Mouse (Mus musculus) CH12.LX (cell line): ENCODE results near the gene Nkx6-2. TPM values are rescaled to one million over a fixed set of nuclear protein-coding genes. Genes with fewer than 3 reads are reported as not detected.

Source experiments
- DNase-seq: peaks from one replicate; pipeline ENCODE4 v3.0.0-alpha.2; 2013; ENCODE audit errors: extremely low read depth
- H3K27ac ChIP-seq: 2 replicates; pipeline ENCODE4 v1.5.1; 2012; ENCODE audit warnings: low read depth, mild to moderate bottlenecking, control low read depth, moderate library complexity; ENCODE audit not compliant: insufficient read depth
- H3K27me3 ChIP-seq: replicated peaks from 2 replicates; pipeline ENCODE3; 2012; ENCODE audit warnings: inconsistent platforms
- H3K36me3 ChIP-seq, 2 experiments: replicated peaks in 1 of 2; 2 replicates each; pipeline versions ENCODE3 to v1.6.1; 2012; ENCODE audit warnings: inconsistent platforms in 1 of 2, low read length in 1 of 2, mild to moderate bottlenecking in 1 of 2, mixed read lengths in 1 of 2, moderate library complexity in 1 of 2; ENCODE audit not compliant: control insufficient read depth in 1 of 2, insufficient read depth in 1 of 2
- H3K4me1 ChIP-seq, 2 experiments: 2 replicates each; pipeline ENCODE4 v1.6.1; 2012; ENCODE audit warnings: inconsistent platforms in 1 of 2, moderate library complexity in 1 of 2; ENCODE audit not compliant: insufficient read depth in 2 of 2, control insufficient read depth in 1 of 2
- H3K4me2 ChIP-seq: 2 replicates; pipeline ENCODE4 v1.6.1; 2012; ENCODE audit warnings: low read depth, mild to moderate bottlenecking, control low read depth; ENCODE audit not compliant: poor library complexity, insufficient read depth, severe bottlenecking
- H3K4me3 ChIP-seq, 3 experiments: fragments of 150-350 bp in 1 of 3; sonication (generic) in 1 of 3; replicated peaks in 1 of 3; 2 replicates each; pipeline versions ENCODE3 to v1.5.1; 2011 to 2012; ENCODE audit warnings: low read depth in 2 of 3, low read length in 2 of 3, mild to moderate bottlenecking in 2 of 3, moderate library complexity in 2 of 3, control low read depth in 1 of 3, improper control_type of control experiment in 1 of 3, inconsistent platforms in 1 of 3, mixed read lengths in 1 of 3; ENCODE audit not compliant: poor library complexity in 1 of 3
- H3K79me2 ChIP-seq: replicated peaks from 2 replicates; pipeline ENCODE4 v1.6.1; 2012; ENCODE audit warnings: mild to moderate bottlenecking, moderate library complexity; ENCODE audit not compliant: control insufficient read depth, poor library complexity, insufficient read depth, severe bottlenecking; ENCODE audit errors: extremely low read depth
- H3K9ac ChIP-seq: 2 replicates; pipeline ENCODE4 v1.6.1; 2012; ENCODE audit warnings: low read depth, mild to moderate bottlenecking, control low read depth, moderate library complexity; ENCODE audit not compliant: insufficient read depth
- H3K9me3 ChIP-seq: replicated peaks from 2 replicates; pipeline ENCODE3; 2012; ENCODE audit warnings: low read length, inconsistent platforms, mixed read lengths
- CTCF ChIP-seq, 2 experiments: IDR thresholded peaks in 1 of 2; conservative IDR thresholded peaks in 1 of 2; 2 replicates each; pipeline ENCODE4 v1.5.1; 2011 to 2012; ENCODE audit warnings: low read depth in 2 of 2, low read length in 2 of 2, improper control_type of control experiment in 1 of 2, inconsistent platforms in 1 of 2, mild to moderate bottlenecking in 1 of 2, moderate library complexity in 1 of 2
- ELF1 ChIP-seq: IDR thresholded peaks from 2 replicates; pipeline ENCODE4 v1.6.1; 2014; ENCODE audit warnings: low read depth, mild to moderate bottlenecking, inconsistent platforms, low read length, improper control_type of control experiment
- ETS1 ChIP-seq: conservative IDR thresholded peaks from 2 replicates; pipeline ENCODE4 v1.6.1; 2012; ENCODE audit warnings: low read depth, mild to moderate bottlenecking, inconsistent platforms, low read length, improper control_type of control experiment, moderate library complexity
- GABPA ChIP-seq: IDR thresholded peaks from 2 replicates; pipeline ENCODE4 v1.6.1; 2012; ENCODE audit warnings: low read depth, low read length, improper control_type of control experiment, inconsistent platforms; ENCODE audit not compliant: insufficient replicate concordance
- IRF4 ChIP-seq: IDR thresholded peaks from 2 replicates; pipeline ENCODE4 v1.6.1; 2014; ENCODE audit warnings: low read depth, mild to moderate bottlenecking, inconsistent platforms, low read length, improper control_type of control experiment
- JUN ChIP-seq: IDR thresholded peaks from 2 replicates; pipeline ENCODE4 v1.6.1; 2011; ENCODE audit warnings: low read depth, mild to moderate bottlenecking, low read length, improper control_type of control experiment, moderate library complexity; ENCODE audit not compliant: insufficient read depth
- KAT2A ChIP-seq: IDR thresholded peaks from 2 replicates; pipeline ENCODE4 v1.6.1; 2012; ENCODE audit warnings: low read length, improper control_type of control experiment, inconsistent platforms; ENCODE audit not compliant: insufficient replicate concordance
- MAFK ChIP-seq: IDR thresholded peaks from 2 replicates; pipeline ENCODE4 v1.6.1; 2011; ENCODE audit warnings: low read length, improper control_type of control experiment; ENCODE audit not compliant: insufficient replicate concordance
- MAX ChIP-seq: IDR thresholded peaks from 2 replicates; pipeline ENCODE4 v1.6.1; 2011; ENCODE audit warnings: low read length, improper control_type of control experiment
- MXI1 ChIP-seq: IDR thresholded peaks from 2 replicates; pipeline ENCODE4 v1.6.1; 2011; ENCODE audit warnings: mild to moderate bottlenecking, low read depth, low read length, improper control_type of control experiment
- MYC ChIP-seq: IDR thresholded peaks from 2 replicates; pipeline ENCODE4 v1.6.1; 2011; ENCODE audit warnings: low read depth, mild to moderate bottlenecking, improper control_type of control experiment, low read length
- NELFE ChIP-seq: IDR thresholded peaks from 2 replicates; pipeline ENCODE4 v1.6.1; 2011; ENCODE audit warnings: low read depth, low read length, improper control_type of control experiment
- NRF1 ChIP-seq: IDR thresholded peaks from 2 replicates; pipeline ENCODE4 v1.6.1; 2014; ENCODE audit warnings: low read depth, mild to moderate bottlenecking, inconsistent platforms, low read length, improper control_type of control experiment, moderate library complexity
- PAX5 ChIP-seq: IDR thresholded peaks from 2 replicates; pipeline ENCODE4 v1.6.1; 2012; ENCODE audit warnings: low read length, inconsistent platforms, mixed read lengths
- POLR2A ChIP-seq: IDR thresholded peaks from 2 replicates; pipeline ENCODE4 v1.6.1; 2011; ENCODE audit warnings: low read depth, mild to moderate bottlenecking, improper control_type of control experiment, low read length
- RAD21 ChIP-seq: IDR thresholded peaks from 2 replicates; pipeline ENCODE4 v1.6.1; 2011; ENCODE audit warnings: low read depth, mild to moderate bottlenecking, low read length, improper control_type of control experiment, moderate library complexity
- RCOR1 ChIP-seq: conservative IDR thresholded peaks from 2 replicates; pipeline ENCODE4 v1.6.1; 2012; ENCODE audit warnings: low read depth, mild to moderate bottlenecking, inconsistent platforms, low read length, improper control_type of control experiment
- SIN3A ChIP-seq: IDR thresholded peaks from 2 replicates; pipeline ENCODE4 v1.6.1; 2012; ENCODE audit warnings: low read length, improper control_type of control experiment, inconsistent platforms
- TCF12 ChIP-seq: IDR thresholded peaks from 2 replicates; pipeline ENCODE4 v1.6.1; 2014; ENCODE audit warnings: low read depth, mild to moderate bottlenecking, inconsistent platforms, low read length, improper control_type of control experiment
- UBTF ChIP-seq: IDR thresholded peaks from 2 replicates; pipeline ENCODE4 v1.6.1; 2012; ENCODE audit warnings: low read depth, mild to moderate bottlenecking, inconsistent platforms, low read length, improper control_type of control experiment, moderate library complexity
- ZC3H11A ChIP-seq: IDR thresholded peaks from 2 replicates; pipeline ENCODE4 v1.6.1; 2012; ENCODE audit warnings: low read depth, mild to moderate bottlenecking, inconsistent platforms, low read length, improper control_type of control experiment
- ZKSCAN1 ChIP-seq: IDR thresholded peaks from 2 replicates; pipeline ENCODE4 v1.6.1; 2012; ENCODE audit warnings: low read depth, inconsistent platforms, low read length, improper control_type of control experiment, borderline replicate concordance
- ZMIZ1 ChIP-seq: IDR thresholded peaks from 2 replicates; pipeline ENCODE4 v1.6.1; 2012; ENCODE audit warnings: low read depth, mild to moderate bottlenecking, inconsistent platforms, low read length, improper control_type of control experiment
- dilution Hi-C: fragments of 300-500 bp; cut with MboI; formaldehyde crosslinking; loops from 2 replicates; pipeline ENCODE4 v1.14.3; 2020; ENCODE audit warnings: low sequenced_read_pairs; ENCODE audit not compliant: extremely low pct_unique_long_range_greater_than_20kb, extremely low pct_ligation_motif_present
- in situ Hi-C: fragments of 300-500 bp; cut with MboI; formaldehyde crosslinking; loops from 3 replicates; pipeline ENCODE4 v1.14.3; 2019; ENCODE audit warnings: low sequenced_read_pairs, low pct_ligation_motif_present, low pct_unique_long_range_greater_than_20kb, mixed read lengths
- polyA plus RNA-seq: library from polyadenylated mRNA; unstranded; fragments of >175 nt; gene quantifications from 2 replicates; pipeline ENCODE4 v1.2.1, GENCODE M21; 2012; ENCODE audit warnings: low read depth; ENCODE audit not compliant: insufficient read length
- total RNA-seq, 2 experiments: library from RNA; depleted of rRNA; stranded (reverse); fragments of 300-350 nt in 1 of 2; fragments of >200 nt in 1 of 2; gene quantifications; 2 replicates each; pipeline ENCODE4 v1.2.3; 2012 to 2014

Gene Nkx6-2
- total RNA-seq (2012; rRNA removed): not detected in 2 replicates
- total RNA-seq (2014; rRNA removed): not detected in 2 replicates
- not detected in 2 replicates for polyA plus RNA-seq

DNA sequence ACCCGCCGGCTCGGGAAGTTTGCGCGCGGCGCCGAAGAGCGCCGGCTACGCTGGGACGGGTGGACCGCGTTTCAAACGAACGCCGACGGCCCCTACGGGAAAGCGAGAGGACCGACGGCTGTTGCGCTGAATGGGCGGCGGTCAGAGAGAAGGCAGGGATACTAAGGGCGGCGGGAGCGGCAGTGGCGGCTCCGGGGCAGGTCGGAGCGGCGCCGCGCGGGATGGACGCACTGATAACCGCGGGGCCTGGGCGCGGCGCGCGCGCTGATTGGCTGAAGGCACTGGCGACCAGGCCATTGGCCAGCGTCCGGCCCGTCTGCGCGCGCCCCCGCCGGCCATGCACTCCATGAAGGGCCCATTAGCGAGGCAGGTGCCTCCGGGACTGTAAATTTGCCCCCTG, at the start of gene Nkx6-2:
Nkx6-2 (minus strand) TSS at position 203 of the 400 bp plus-strand sequence.
- Histone ChIP-seq H3K79me2 (no peaks in the 10 kb centered on the region), H3K9ac (no peak within 1 kb of the TSS), H3K27ac (no peak within 1 kb of the TSS), H3K36me3 (peaks cover 0 to 19% of the 10 kb centered on the region in 2 experiments), H3K4me1 (peaks cover 0 to 6% of the 10 kb centered on the region in 2 experiments; a peak in 2 of 4 replicates), H3K4me3 (no peak within 1 kb of the TSS), H3K27me3 (no peaks in the 10 kb centered on the region), H3K9me3 (peaks cover 46% of the 10 kb centered on the region), H3K4me2 (no peak within 1 kb of the TSS)
- dilution Hi-C loops: no loop called here
- TF ChIP-seq MYC: no peak
- no peak for TF ChIP-seq NRF1
- TF ChIP-seq ETS1: no peak
- no peak for TF ChIP-seq POLR2A
- no peak for TF ChIP-seq JUN
- no peak for TF ChIP-seq ZKSCAN1
- TF ChIP-seq NELFE: no peak
- TF ChIP-seq KAT2A: no peak
- no peak for TF ChIP-seq RCOR1
- no peak for TF ChIP-seq SIN3A
- no peak for TF ChIP-seq ELF1
- no peak for TF ChIP-seq PAX5
- no peak for DNase-seq
- in situ Hi-C loops: no loop called here

DNA sequence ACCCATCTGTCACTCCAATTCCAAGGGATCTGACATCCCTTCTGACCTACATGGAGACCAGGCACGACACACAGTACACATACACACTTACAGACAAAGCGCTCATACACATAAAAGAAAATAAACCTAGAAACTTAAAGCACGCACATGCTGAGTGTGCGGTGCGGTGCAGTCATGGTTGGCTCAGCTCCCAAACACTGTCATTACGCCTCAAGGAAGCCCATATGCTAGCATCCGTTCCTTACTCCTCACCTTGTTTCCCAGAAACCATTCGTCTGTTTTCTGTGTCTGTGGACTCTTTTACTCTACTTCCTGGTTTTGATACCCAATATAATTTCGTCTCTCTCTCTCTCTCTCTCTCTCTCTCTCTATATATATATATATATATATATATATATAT, 42.6 kb upstream of the Nkx6-2 start:
- no peak for TF ChIP-seq MYC

GRCm38 (mm10) chr7:139622568-139622967, 40.0 kb upstream of the Nkx6-2 start:
- in situ Hi-C loops (no loop called here), dilution Hi-C loops (no loop called here)
- H3K9ac ChIP-seq: no peak overlapping the region
- TF ChIP-seq MAX: no peak
- TF ChIP-seq NELFE: no peak
- no peak for TF ChIP-seq SIN3A
- TF ChIP-seq JUN: no peak
- no peak for TF ChIP-seq GABPA
- TF ChIP-seq NRF1: no peak
- TF ChIP-seq RAD21: no peak
- no peak for TF ChIP-seq TCF12
- TF ChIP-seq UBTF: no peak
- TF ChIP-seq ZMIZ1: no peak
- no peak for TF ChIP-seq IRF4
- TF ChIP-seq CTCF (conservative IDR thresholded peaks at IDR 0.05 in 1 of 2, IDR thresholded peaks at IDR 0.05 in 1 of 2; ENCODE audit: low read depth in 2 of 2, low read length in 2 of 2): no peak
- TF ChIP-seq MAFK: no peak
- no peak for TF ChIP-seq MXI1
- TF ChIP-seq PAX5: no peak
- TF ChIP-seq ZC3H11A: no peak
- H3K4me3 ChIP-seq: no peak overlapping the region
- no peaks in the 10 kb centered on the region for H3K9me3 ChIP-seq
- H3K27ac ChIP-seq: no peak overlapping the region
- H3K4me1 ChIP-seq: no peaks in the 10 kb centered on the region
- no peaks in the 10 kb centered on the region for H3K79me2 ChIP-seq
- H3K36me3 ChIP-seq: no peaks in the 10 kb centered on the region
- no peak for DNase-seq
- H3K4me2 ChIP-seq: no peak overlapping the region
- peaks cover 65% of the 10 kb centered on the region for H3K27me3 ChIP-seq

More for the DNA sequence above, 42.6 kb upstream of the Nkx6-2 start:
- Histone ChIP-seq H3K9ac (no peak overlapping the region), H3K79me2 (no peaks in the 10 kb centered on the region), H3K4me2 (no peak overlapping the region), H3K27me3 (peaks cover 53% of the 10 kb centered on the region), H3K27ac (no peak overlapping the region), H3K36me3 (no peaks in the 10 kb centered on the region), H3K4me1 (no peaks in the 10 kb centered on the region), H3K4me3 (no peak overlapping the region), H3K9me3 (no peaks in the 10 kb centered on the region)
- DNase-seq: no peak
- in situ Hi-C loops: no loop called here
- dilution Hi-C loops: no loop called here
